Mouse (Mus musculus) frontal cortex, postnatal 25 days (tissue): ENCODE results near the gene Etv4.
A peak's percentile ranks its signal among the peaks of the same experiment; 100 is the strongest.

ENCODE experiments used
- DNase-seq, 2 experiments: peaks; one replicate each; pipeline ENCODE4 v3.0.0; 2022; ENCODE audit warnings: low spot score in 2 of 2

Etv4 gene

DNA sequence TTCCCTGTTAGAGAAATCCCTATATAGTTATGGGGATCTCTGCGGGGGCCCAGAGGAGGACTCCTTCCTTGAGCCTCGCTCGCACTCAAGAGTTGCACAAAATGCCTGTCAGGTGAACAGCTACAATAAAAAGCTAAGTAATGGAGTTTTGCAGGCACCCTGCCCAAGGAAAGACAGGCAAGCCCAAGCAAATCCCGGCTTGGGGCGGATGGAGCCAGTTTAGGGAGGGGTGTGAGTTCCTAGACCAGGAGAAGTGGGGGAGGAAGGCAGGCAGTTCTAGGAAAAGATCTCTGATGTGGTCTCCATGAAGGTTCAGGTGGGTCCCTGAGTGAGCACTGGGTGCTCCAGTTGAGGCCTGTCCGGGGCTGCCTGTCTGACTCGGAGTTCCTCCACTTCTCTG lies 1.5 kb upstream of the Etv4 start:
- no peak for DNase-seq

GRCm38 (mm10) chr11:101785852-101786205 lies 658 bp upstream of the Etv4 start:
- no peak for DNase-seq

DNA sequence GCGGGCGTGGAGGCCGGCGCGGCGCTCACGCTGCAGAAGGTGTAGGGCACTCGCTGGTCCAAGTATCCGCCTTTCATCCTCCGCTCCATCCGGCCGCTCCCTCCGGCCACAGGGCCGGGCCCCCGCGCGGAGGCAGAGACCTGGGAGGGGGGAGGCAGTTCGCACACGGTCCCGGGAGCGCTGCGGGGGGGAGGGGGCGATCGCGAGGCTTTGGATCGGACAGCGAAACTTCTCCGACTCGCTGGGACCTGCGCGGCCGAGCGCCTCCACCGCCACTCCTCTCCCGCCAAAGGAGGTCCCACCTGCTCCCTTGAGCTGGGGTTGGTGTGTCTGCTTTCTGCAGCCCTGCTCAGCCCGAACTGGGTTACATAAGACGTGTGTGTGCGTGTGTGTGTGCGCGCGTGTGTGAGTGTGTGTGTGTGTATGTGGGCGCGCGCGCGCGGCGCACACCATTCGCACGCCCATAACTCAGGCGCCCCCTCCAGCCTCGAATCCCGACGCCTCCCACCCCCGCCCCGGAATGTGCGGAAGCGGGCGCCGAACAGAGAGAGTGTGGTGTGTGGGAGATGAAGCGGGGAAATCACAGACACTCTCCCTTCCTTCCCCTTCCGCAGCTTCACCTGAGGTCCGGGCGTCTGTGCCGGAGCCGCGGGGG lies 556 bp downstream of the Etv4 start:
- peak in 1 of 2 experiments; percentile 27 for DNase-seq

- no peak for DNase-seq
Observed at GRCm38 (mm10) chr11:101784072-101784471, 1.1 kb downstream of the Etv4 start.

DNA sequence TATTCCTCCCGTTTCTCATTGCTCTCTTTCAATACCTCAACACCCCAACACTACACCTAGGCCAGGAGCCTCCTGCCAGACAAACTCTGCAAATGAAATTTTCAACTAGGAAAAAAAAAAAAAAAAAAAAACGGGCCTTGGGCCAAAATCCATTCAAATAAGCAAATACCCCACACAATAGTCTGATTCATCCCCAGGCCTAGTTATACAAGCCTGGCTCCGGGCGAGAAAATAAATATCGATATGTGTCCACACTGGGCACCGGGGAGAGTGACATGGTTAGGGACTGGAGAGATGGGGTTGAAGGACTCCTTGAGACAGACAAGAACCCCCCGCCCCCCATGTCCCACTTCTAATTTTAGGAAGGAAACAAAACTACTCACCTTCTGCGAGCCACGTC lies 1.6 kb downstream of the Etv4 start:
- no peak for DNase-seq

- no peak for DNase-seq
Observed at GRCm38 (mm10) chr11:101783135-101783534, 2.0 kb downstream of the Etv4 start.

DNA sequence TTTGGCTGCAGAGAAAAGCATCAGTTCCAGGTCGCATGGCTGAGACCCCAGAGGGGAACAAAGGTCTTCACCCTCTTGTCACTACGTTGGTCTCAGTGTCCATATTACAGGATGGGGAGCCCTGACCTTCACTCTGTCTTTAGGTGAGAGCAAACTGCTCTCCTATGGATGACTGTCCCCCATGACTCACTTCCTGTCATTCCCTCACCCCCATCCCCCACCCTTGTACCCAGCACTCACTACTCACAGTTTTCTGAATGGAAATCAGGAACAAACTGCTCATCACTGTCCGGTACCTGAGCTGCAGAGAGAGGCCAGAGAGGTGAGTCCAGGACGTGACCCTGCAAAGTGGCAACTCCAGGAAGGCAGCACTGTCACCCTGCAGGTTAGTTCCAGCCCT lies 8.3 kb downstream of the Etv4 start:
- no peak for DNase-seq

GRCm38 (mm10) chr11:101772449-101772848 lies 12.7 kb downstream of the Etv4 start:
- no peak for DNase-seq

DNA sequence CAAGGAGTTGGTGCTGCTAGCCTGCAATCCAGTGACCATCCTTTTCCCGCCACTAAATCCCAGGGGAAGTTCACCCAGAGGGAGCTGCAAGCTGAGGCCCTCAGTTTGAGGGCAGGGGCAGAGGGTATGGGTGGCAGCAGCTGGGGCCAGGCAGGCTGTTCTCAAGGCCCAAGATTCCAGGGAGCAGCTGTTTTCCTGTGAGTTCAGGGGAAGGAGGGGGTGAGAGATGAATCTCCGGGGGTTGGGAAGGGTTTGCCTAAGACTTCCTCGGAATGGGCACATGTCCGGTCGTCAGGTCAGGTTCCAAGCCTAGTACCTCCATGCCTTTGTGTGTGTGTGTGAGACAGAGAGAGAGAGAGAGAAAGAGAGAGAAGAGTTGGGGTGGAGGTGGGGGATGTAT lies 13.1 kb downstream of the Etv4 start:
- no peak for DNase-seq

GRCm38 (mm10) chr11:101770266-101770665 lies 14.9 kb downstream of the Etv4 start:
- DNase-seq: no peak

GRCm38 (mm10) chr11:101768721-101769120 lies 16.4 kb downstream of the Etv4 start:
- no peak for DNase-seq

DNA sequence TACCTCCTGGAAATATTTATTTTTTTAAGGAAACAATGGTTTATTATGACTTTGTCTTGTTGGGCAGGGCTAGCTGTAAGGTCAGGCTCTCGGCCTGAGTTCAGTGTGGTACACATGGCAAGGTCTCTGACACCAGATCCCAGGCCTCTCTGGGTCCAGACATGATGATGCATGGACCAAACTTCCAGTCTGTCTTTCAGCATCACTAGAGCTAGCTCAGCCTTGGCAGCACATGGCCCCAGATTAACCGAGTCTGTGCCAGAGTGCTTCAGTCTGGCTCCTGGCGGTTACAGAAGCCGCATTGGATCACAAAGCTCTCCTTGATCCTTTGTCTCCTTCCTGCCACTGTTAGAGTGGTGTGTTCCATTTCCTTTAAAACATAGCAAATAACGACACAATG lies 17.8 kb downstream of the Etv4 start:
- DNase-seq: no peak

- DNase-seq: no peak
Observed at GRCm38 (mm10) chr11:101764546-101764945, 20.6 kb downstream of the Etv4 start.

GRCm38 (mm10) chr11:101763723-101764122 lies 21.4 kb downstream of the Etv4 start:
- DNase-seq: no peak

DNA sequence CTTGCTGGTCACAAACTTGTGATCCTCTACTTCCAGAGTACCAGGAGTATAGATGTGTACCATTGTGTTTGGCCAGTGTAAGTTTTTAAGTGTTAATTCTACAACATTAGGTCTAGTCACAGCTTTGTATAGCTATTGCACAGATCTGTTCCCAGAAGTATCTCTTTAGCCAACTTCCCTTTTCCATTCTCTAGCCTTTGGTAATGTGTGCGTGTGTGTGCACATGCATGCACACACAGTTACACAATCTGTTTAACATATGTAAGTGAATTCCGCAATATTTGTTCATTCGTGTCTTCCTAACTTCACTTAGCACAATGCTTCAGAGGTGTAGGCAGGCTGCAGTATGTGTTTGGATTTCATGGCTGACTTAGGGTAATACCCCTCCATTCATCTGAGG lies 25.6 kb downstream of the Etv4 start:
- no peak for DNase-seq

GRCm38 (mm10) chr11:101758431-101758830 lies 26.7 kb downstream of the Etv4 start:
- no peak for DNase-seq

- no peak for DNase-seq
Observed at GRCm38 (mm10) chr11:101757366-101757765, 27.8 kb downstream of the Etv4 start.

DNA sequence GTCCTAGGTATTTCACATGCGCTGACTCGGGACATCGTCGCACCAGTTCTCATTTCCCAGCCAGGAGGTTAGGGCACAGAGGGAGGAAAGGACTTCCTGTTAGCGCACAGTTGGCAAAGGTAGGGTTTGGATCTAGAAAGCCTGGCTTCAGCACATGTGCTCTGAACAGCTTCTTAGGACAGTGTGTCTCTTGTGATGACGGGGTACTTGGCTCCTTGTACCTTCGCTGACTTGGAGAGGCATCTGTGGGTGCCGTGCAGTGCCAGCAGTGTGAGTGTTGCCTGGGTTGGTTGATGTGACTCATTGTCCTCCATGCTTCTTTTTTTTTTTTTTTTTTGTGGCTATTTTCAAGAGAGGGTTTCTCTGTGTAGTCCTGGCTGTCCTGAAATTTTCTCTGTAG lies 28.6 kb downstream of the Etv4 start:
- DNase-seq: no peak

- no peak for DNase-seq
Observed at GRCm38 (mm10) chr11:101733596-101733995, 51.6 kb downstream of the Etv4 start.

GRCm38 (mm10) chr11:101732518-101733440 lies 52.4 kb downstream of the Etv4 start, which contains the start of gene Dhx8:
Gene Dhx8 (plus strand): TSS chr11:101732919.
- DNase-seq: peak; percentile 98 to 99

DNA sequence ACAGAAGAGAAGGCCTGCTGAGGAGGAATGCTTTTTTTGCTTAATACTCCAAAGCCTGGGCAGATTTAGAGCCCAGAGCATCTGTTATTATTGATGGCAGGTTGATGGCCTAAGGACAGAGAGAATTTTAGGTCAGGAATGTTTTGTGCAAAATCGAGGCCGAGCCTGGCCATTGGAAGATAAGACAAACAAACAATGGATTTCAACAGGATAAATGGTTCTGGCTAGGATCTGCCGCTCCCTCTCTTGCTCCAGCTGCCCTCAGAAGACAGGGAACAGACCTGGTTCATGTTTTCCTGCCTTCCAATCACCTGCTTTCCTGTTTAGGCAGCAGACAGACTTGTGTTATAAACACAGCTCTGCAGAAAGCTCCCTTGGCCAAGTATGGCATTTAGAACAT lies 55.9 kb downstream of the Etv4 start:
- no peak for DNase-seq

DNA sequence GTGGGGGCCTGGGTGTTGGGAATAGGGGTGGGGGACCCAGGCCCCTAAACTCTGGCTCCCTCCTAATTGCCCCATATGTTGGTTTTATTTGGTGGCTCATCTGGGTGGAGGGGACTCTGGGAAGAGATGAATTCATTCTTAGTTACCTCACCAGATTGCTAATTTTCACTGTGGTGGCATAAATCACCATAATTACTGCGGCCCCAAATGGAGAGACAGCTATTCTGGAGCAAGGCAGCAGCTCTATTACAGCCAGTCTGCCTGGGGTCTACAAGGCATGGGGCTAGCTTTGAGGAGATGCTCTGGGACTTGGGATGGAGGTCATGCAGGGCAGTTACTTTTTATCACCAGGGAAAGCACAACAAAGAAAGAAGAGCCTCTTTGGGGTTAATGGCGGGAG lies 58.4 kb downstream of the Etv4 start:
- no peak for DNase-seq

DNA sequence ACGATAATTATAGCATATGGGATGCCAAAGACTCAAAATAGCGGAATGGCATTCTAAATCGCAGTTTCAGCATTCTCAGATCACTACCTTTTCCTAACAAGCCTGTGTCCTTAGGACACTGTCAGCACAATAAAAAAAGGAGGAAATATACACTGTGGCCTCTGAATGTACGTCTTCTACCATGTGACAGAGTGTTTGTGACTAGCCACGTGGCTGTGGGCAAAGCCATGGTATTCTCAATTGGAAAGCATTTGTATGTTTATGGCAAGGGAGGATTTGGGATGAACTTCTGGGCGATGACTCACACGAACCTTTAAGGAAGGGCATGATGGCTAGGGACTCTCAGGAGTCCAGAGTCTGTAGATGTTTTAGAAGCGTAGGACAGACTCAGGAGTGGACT lies 60.1 kb downstream of the Etv4 start:
- no peak for DNase-seq
